Mouse (Mus musculus) kidney, embryonic 16.5 days (tissue): ENCODE results near the gene Galnt18. TPM values are rescaled to one million over a fixed set of nuclear protein-coding genes. Genes with fewer than 3 reads are reported as not detected.

ENCODE experiments used
- ATAC-seq: fragments of 200-750 bp; cut with Nextera tagmentation; 2 replicates; pipeline ENCODE4 v1.8.0; 2017; ENCODE audit warnings: moderate TSS enrichment; ENCODE audit not compliant: low FRiP score, low TSS enrichment
- H3K27ac ChIP-seq: fragments of 300-500 bp; sonication (generic); 2 replicates; pipeline ENCODE4 v1.5.1; 2014; ENCODE audit warnings: low read length
- H3K27me3 ChIP-seq: fragments of 300-500 bp; sonication (generic); 2 replicates; pipeline ENCODE4 v1.6.1; 2014; ENCODE audit warnings: low read length, control low read depth, mixed read lengths; ENCODE audit not compliant: insufficient read depth
- H3K36me3 ChIP-seq: fragments of 300-500 bp; sonication (generic); 2 replicates; pipeline ENCODE4 v1.6.1; 2014; ENCODE audit warnings: low read length, control low read depth, mixed read lengths; ENCODE audit not compliant: insufficient read depth
- H3K4me1 ChIP-seq: fragments of 300-500 bp; sonication (generic); 2 replicates; pipeline ENCODE4 v1.6.1; 2014; ENCODE audit warnings: low read length, control low read depth, mixed read lengths; ENCODE audit not compliant: insufficient read depth
- H3K4me2 ChIP-seq: fragments of 300-500 bp; sonication (generic); replicated peaks from 2 replicates; pipeline ENCODE4 v1.6.1; 2014; ENCODE audit warnings: low read depth, low read length
- H3K4me3 ChIP-seq: fragments of 300-500 bp; sonication (generic); 2 replicates; pipeline ENCODE4 v1.5.1; 2014; ENCODE audit warnings: mild to moderate bottlenecking, low read length
- H3K9ac ChIP-seq: fragments of 300-500 bp; sonication (generic); replicated peaks from 2 replicates; pipeline ENCODE4 v1.6.1; 2014; ENCODE audit warnings: low read length
- H3K9me3 ChIP-seq: fragments of 300-500 bp; sonication (generic); 2 replicates; pipeline ENCODE4 v1.6.1; 2016; ENCODE audit warnings: low read length, control low read depth
- WGBS: fragments of 180-500 bp; shearing (Covaris S2); extraction: QIAGEN DNeasy Blood & Tissue Kit; methylation state at CpG from one replicate; pipeline ENCODE4 v1.1.7; 2014; 5-methylcytosine and 5-hydroxymethylcytosine counted together
- polyA plus RNA-seq: library from polyadenylated mRNA; unstranded; fragments of >200 nt; fragmentation: Nextera tagmentation; extraction: Ambion mirVana; gene quantifications from 2 replicates; pipeline ENCODE4 v1.2.1, GENCODE M21; 2015

The Galnt18 gene
- polyA plus RNA-seq, 1 experiment from 2014 or later = 46.4 TPM

GRCm38 (mm10) chr7:111740091-111740490, 39.7 kb downstream of the Galnt18 start:
- Histone ChIP-seq H3K4me1 (peaks cover 60% of the 10 kb centered on the region), H3K9ac (no peak overlapping the region), H3K27ac (no peak overlapping the region), H3K9me3 (no peaks in the 10 kb centered on the region), H3K4me3 (no peak overlapping the region), H3K4me2 (no peak overlapping the region), H3K27me3 (no peaks in the 10 kb centered on the region), H3K36me3 (no peaks in the 10 kb centered on the region)
- ATAC-seq = no peak
- WGBS = 67% methylated on average over 6 of the region's 6 CpGs

GRCm38 (mm10) chr7:111739371-111739765, 40.4 kb downstream of the Galnt18 start:
- 0 out of 2 replicates have a peak overlapping the region, but pooled peaks have one; percentile 5 for H3K9ac ChIP-seq
- H3K4me2 ChIP-seq = no peak overlapping the region
- ATAC-seq = no peak
- no peaks in the 10 kb centered on the region for H3K27me3 ChIP-seq
- WGBS = 60% methylated on average over 5 of the region's 5 CpGs
- H3K4me1 ChIP-seq = peaks cover 54% of the 10 kb centered on the region
- H3K36me3 ChIP-seq = no peaks in the 10 kb centered on the region
- no peak overlapping the region for H3K4me3 ChIP-seq
- no peak overlapping the region; the same call in 1 of the 2 replicates for H3K27ac ChIP-seq
- H3K9me3 ChIP-seq = no peaks in the 10 kb centered on the region

GRCm38 (mm10) chr7:111738456-111739370, 41.1 kb downstream of the Galnt18 start:
- Histone ChIP-seq H3K36me3 (no peaks in the 10 kb centered on the region), H3K27ac (no peak overlapping the region; the same call in 1 of the 2 replicates), H3K9ac (0 out of 2 replicates have a peak overlapping the region, but pooled peaks have one; percentile 5), H3K4me3 (no peak overlapping the region), H3K4me2 (no peak overlapping the region), H3K9me3 (no peaks in the 10 kb centered on the region), H3K4me1 (peaks cover 48% of the 10 kb centered on the region), H3K27me3 (no peaks in the 10 kb centered on the region)
- WGBS = 32% methylated on average over 10 of the region's 10 CpGs
- ATAC-seq = no peak

DNA sequence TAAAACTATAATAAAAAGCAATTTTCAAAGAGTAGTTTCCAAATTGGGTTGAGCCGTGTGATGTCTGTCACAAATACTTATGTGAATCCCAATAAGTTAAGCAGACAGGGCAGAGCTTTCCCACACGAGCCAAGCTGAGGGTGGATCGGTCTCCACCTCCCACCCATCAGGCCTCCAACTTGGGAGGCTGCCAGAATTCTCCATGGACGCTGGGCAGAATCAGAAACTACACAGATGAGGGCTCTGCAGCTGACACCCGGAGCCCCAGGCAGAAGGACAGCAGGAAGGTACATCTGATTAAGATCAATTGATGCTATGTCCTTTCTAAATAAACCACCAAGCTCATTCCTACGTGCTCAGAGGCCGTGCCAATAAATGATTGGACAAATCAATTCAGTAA, 42.4 kb downstream of the Galnt18 start:
- Histone ChIP-seq H3K4me1 (peaks cover 46% of the 10 kb centered on the region), H3K9ac (no peak overlapping the region), H3K4me3 (no peak overlapping the region), H3K27ac (no peak overlapping the region), H3K4me2 (no peak overlapping the region), H3K27me3 (no peaks in the 10 kb centered on the region), H3K36me3 (no peaks in the 10 kb centered on the region), H3K9me3 (no peaks in the 10 kb centered on the region)
- WGBS = 51% methylated on average over 7 of the region's 7 CpGs
- ATAC-seq = no peak

DNA sequence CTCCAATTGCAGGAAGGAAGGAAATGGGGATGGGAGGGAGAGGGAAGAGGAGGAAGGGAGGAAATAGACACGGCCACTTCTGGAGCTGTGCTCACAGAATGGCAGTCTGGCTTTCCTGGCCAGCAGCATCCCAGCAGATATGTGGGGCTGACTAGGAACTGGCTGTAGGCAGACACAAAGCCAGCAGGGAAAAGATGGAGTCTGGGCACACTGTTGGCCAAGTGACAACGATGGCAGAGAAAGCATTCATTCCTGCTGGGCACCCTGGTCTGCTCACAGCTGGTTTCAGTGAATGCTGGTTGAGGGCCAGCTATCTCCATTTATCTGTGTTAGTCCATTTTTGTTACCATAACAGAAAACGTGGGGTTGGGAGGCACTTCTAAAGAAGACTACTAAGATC, 43.4 kb downstream of the Galnt18 start:
- Histone ChIP-seq H3K27me3 (no peaks in the 10 kb centered on the region), H3K27ac (no peak overlapping the region), H3K9ac (no peak overlapping the region), H3K36me3 (no peaks in the 10 kb centered on the region), H3K9me3 (no peaks in the 10 kb centered on the region), H3K4me1 (peaks cover 38% of the 10 kb centered on the region), H3K4me2 (no peak overlapping the region), H3K4me3 (no peak overlapping the region)
- WGBS = 75% methylated on average over 3 of the region's 3 CpGs
- ATAC-seq = no peak

DNA sequence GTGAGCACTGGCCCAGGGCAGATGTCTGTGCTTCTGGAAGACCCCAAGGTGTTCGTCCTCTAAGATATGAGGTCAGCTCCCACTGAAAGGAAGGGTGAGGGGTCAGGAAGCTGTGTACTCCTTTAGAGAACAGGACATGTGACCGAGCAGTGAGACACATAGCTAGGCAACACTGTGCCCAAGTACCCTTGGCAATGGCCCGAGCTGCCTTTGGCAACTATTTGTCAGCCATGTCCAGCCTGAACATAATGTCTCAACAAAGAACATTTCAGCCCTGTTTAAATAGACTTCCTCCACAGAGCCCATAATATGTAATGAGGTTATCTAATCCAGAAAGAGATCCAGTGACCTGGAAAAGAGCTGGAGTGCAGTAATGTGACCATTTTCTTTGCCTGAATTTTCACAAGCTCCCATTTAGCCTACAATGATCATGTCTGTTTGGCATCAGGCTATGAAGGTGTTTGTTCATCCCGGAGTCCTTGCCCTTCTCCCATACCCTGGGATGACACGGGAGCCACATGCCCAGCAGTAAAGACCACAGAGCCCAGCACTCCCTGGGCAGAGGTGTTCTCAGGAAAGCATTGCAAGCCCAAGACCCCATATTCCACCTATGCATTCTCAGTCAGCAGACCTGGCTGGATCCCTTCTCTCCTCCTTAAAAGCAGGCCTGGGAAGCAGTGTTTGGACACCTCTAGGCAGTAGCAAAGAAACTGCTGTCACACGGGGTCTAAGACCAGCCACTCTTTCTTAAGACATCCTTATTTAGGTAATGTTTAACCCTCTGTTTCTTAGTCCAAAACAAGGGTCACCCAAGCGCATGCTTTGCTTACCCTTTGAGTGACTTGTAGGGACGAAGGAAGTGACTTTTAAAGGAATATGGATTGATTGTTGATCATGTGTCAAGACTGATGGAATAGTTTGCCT, 49.2 kb downstream of the Galnt18 start:
- Histone ChIP-seq H3K27ac (peak overlapping the region; percentile 4; the same call in 1 of the 2 replicates), H3K27me3 (no peaks in the 10 kb centered on the region), H3K4me1 (peaks cover 9% of the 10 kb centered on the region), H3K4me2 (no peak overlapping the region), H3K4me3 (no peak overlapping the region), H3K9ac (no peak overlapping the region), H3K36me3 (no peaks in the 10 kb centered on the region), H3K9me3 (no peaks in the 10 kb centered on the region)
- ATAC-seq = no peak
- WGBS = 70% methylated on average over 8 of the region's 8 CpGs

DNA sequence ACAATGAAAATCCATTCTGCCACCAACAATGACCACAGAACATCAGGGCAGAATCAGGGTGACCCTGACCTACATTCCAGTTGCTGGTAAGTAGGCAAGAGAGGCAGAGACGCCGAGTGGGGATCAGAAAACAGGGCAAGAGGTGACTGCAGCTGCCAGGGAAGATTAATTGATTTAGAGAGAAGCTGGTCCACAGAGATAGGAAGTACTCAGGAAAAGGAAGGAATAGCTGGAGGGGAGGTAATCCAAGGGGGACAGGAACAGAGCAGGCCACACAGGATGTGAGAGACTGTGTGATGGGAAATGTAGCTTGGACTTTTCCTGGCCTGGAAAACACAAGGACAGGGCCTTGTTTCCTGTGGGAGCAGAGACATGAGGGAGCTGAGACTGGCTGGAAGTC, 52.8 kb downstream of the Galnt18 start:
- Histone ChIP-seq H3K36me3 (no peaks in the 10 kb centered on the region), H3K4me3 (no peak overlapping the region), H3K27me3 (no peaks in the 10 kb centered on the region), H3K27ac (no peak overlapping the region), H3K4me1 (peaks cover 9% of the 10 kb centered on the region), H3K9me3 (no peaks in the 10 kb centered on the region), H3K4me2 (no peak overlapping the region), H3K9ac (no peak overlapping the region)
- no peak for ATAC-seq
- 36% methylated on average over 2 of the region's 2 CpGs for whole genome bisulfite sequencing

DNA sequence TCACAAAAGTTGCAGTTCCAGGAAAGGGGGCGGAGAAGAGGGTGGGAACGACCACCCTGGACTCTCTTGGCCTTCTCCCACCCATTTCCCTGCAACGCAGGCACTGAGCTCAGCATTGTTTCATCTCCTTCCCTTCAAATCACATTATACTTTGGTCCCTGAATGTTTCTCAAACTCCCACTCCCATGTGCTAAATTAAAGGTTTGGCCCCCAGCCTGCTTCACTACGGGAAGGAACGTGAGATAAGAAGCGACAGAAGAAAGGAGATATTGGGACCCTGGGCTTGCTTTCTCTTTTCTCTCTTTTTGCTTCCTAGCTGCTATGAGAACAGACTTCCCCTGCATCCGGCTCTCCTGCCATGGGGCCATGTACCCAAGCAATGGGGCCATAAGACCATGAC, 55.0 kb downstream of the Galnt18 start:
- no peak overlapping the region for H3K27ac ChIP-seq
- H3K27me3 ChIP-seq = no peaks in the 10 kb centered on the region
- no peak overlapping the region for H3K4me2 ChIP-seq
- H3K4me3 ChIP-seq = no peak overlapping the region
- no peak overlapping the region for H3K9ac ChIP-seq
- no peak for ATAC-seq
- peaks cover 11% of the 10 kb centered on the region; the same call in 1 of the 2 replicates for H3K4me1 ChIP-seq
- no peaks in the 10 kb centered on the region for H3K36me3 ChIP-seq
- WGBS = 59% methylated on average over 7 of the region's 7 CpGs
- H3K9me3 ChIP-seq = no peaks in the 10 kb centered on the region

GRCm38 (mm10) chr7:111724004-111724403, 55.8 kb downstream of the Galnt18 start:
- no peak overlapping the region for H3K4me2 ChIP-seq
- WGBS = 67% methylated on average over 4 of the region's 4 CpGs
- H3K36me3 ChIP-seq = no peaks in the 10 kb centered on the region
- H3K9ac ChIP-seq = no peak overlapping the region
- H3K4me1 ChIP-seq = peaks cover 11% of the 10 kb centered on the region; the same call in 1 of the 2 replicates
- H3K4me3 ChIP-seq = no peak overlapping the region
- no peak overlapping the region for H3K27ac ChIP-seq
- H3K27me3 ChIP-seq = no peaks in the 10 kb centered on the region
- ATAC-seq = no peak
- H3K9me3 ChIP-seq = no peaks in the 10 kb centered on the region
